Mouse (Mus musculus): ENCODE results near the gene St7. TPM values are rescaled to one million over a fixed set of nuclear protein-coding genes. Genes with fewer than 3 reads are reported as not detected.
"Not testable (repeated sequence)": the region's sequence is repeated elsewhere in the genome, so short reads cannot be mapped to it uniquely, and the experiment has no call there.

Gene St7
- polyA plus RNA-seq, 1 experiment from 2014 or later = 23.8 TPM

- Histone ChIP-seq H3K4me1 (no peaks in the 10 kb centered on the region), H3K27me3 (ENCODE audit: low read depth, poor library complexity, severe bottlenecking) (no peaks in the 10 kb centered on the region), H3K36me3 (no peaks in the 10 kb centered on the region; the same call in 1 of the 2 replicates), H3K4me3 (no peak overlapping the region), H3K9me3 (replicated peaks) (peaks cover 8% of the 10 kb centered on the region), H3K27ac (replicated peaks) (no peak overlapping the region)
- DNase-seq (ENCODE audit: low spot score) = no peak
- WGBS = 93% methylated on average over 8 of the region's 8 CpGs
Measured at GRCm38 (mm10) chr6:17681810-17682209, 10.9 kb upstream of the St7 start.

- no peaks in the 10 kb centered on the region for H3K9me3 ChIP-seq (replicated peaks)
- H3K4me3 ChIP-seq = no peak overlapping the region
- H3K27me3 ChIP-seq (ENCODE audit: low read depth, poor library complexity, severe bottlenecking) = peaks cover 4% of the 10 kb centered on the region; the same call in 1 of the 2 replicates
- no peaks in the 10 kb centered on the region for H3K36me3 ChIP-seq
- H3K27ac ChIP-seq (replicated peaks) = no peak overlapping the region
- 92% methylated on average over 5 of the region's 5 CpGs for WGBS
- H3K4me1 ChIP-seq = peaks cover 3% of the 10 kb centered on the region; the same call in 1 of the 2 replicates
- DNase-seq (ENCODE audit: low spot score) = no peak
Measured at GRCm38 (mm10) chr6:17688676-17689075, 4.1 kb upstream of the St7 start.

GRCm38 (mm10) chr6:17693726-17694549 lies 1.2 kb downstream of the St7 start:
- Histone ChIP-seq H3K36me3 (0 out of 2 replicates have a peak, but pooled peaks cover 5% of the 10 kb centered on the region), H3K27ac (replicated peaks) (peak overlapping the region; percentile 94), H3K4me1 (peaks cover 23% of the 10 kb centered on the region), H3K27me3 (ENCODE audit: low read depth, poor library complexity, severe bottlenecking) (peaks cover 4% of the 10 kb centered on the region; the same call in 1 of the 2 replicates), H3K9me3 (replicated peaks) (no peaks in the 10 kb centered on the region), H3K4me3 (peak overlapping the region; percentile 85)
- WGBS = under 1% methylated on average over 71 of the region's 97 CpGs
- DNase-seq (ENCODE audit: low spot score) = peak; percentile 77

- Histone ChIP-seq H3K27ac (replicated peaks) (peak overlapping the region; percentile 94), H3K4me3 (peak overlapping the region; percentile 85)
- WGBS = 0% methylated on average over 45 of the region's 46 CpGs
Measured at GRCm38 (mm10) chr6:17694550-17694951, 1.8 kb downstream of the St7 start.

GRCm38 (mm10) chr6:17696321-17696734 lies 3.6 kb downstream of the St7 start:
- peaks cover 26% of the 10 kb centered on the region for H3K4me1 ChIP-seq
- WGBS = 55% methylated on average over 5 of the region's 5 CpGs
- no peak overlapping the region for H3K27ac ChIP-seq (replicated peaks)
- H3K9me3 ChIP-seq (replicated peaks) = no peaks in the 10 kb centered on the region
- H3K36me3 ChIP-seq = 0 out of 2 replicates have a peak, but pooled peaks cover 5% of the 10 kb centered on the region
- H3K27me3 ChIP-seq (ENCODE audit: low read depth, poor library complexity, severe bottlenecking) = peaks cover 4% of the 10 kb centered on the region; the same call in 1 of the 2 replicates
- peak; percentile 56 for DNase-seq (ENCODE audit: low spot score)
- no peak overlapping the region for H3K4me3 ChIP-seq

More at GRCm38 (mm10) chr6:17694550-17694951, 1.8 kb downstream of the St7 start:
- Histone ChIP-seq H3K4me1 (peaks cover 23% of the 10 kb centered on the region), H3K27me3 (ENCODE audit: low read depth, poor library complexity, severe bottlenecking) (peaks cover 4% of the 10 kb centered on the region; the same call in 1 of the 2 replicates), H3K9me3 (replicated peaks) (no peaks in the 10 kb centered on the region), H3K36me3 (0 out of 2 replicates have a peak, but pooled peaks cover 5% of the 10 kb centered on the region)
- DNase-seq (ENCODE audit: low spot score) = peak; percentile 69

GRCm38 (mm10) chr6:17700936-17701612 lies 8.3 kb downstream of the St7 start:
- H3K27me3 ChIP-seq (ENCODE audit: low read depth, poor library complexity, severe bottlenecking) = no peaks in the 10 kb centered on the region
- 75% methylated on average over 7 of the region's 7 CpGs for WGBS
- no peaks in the 10 kb centered on the region for H3K9me3 ChIP-seq (replicated peaks)
- no peak overlapping the region for H3K27ac ChIP-seq (replicated peaks)
- H3K4me1 ChIP-seq = peaks cover 9% of the 10 kb centered on the region
- no peak overlapping the region for H3K4me3 ChIP-seq
- DNase-seq (ENCODE audit: low spot score) = no peak
- 0 out of 2 replicates have a peak, but pooled peaks cover 5% of the 10 kb centered on the region for H3K36me3 ChIP-seq

GRCm38 (mm10) chr6:17704038-17704437 lies 11.3 kb downstream of the St7 start:
- not testable (repeated sequence) for H3K4me1 ChIP-seq; H3K4me3 ChIP-seq; H3K27ac ChIP-seq (replicated peaks); H3K27me3 ChIP-seq (ENCODE audit: low read depth, poor library complexity, severe bottlenecking); DNase-seq (ENCODE audit: low spot score); H3K36me3 ChIP-seq; H3K9me3 ChIP-seq (replicated peaks)
- WGBS = 73% methylated on average over 1 of the region's 1 CpGs

GRCm38 (mm10) chr6:17705973-17706372 lies 13.2 kb downstream of the St7 start:
- no peaks in the 10 kb centered on the region for H3K27me3 ChIP-seq (ENCODE audit: low read depth, poor library complexity, severe bottlenecking)
- 96% methylated on average over 3 of the region's 3 CpGs for WGBS
- no peak overlapping the region for H3K4me3 ChIP-seq
- H3K9me3 ChIP-seq (replicated peaks) = no peaks in the 10 kb centered on the region
- H3K4me1 ChIP-seq = peaks cover 3% of the 10 kb centered on the region; the same call in 1 of the 2 replicates
- no peak overlapping the region for H3K27ac ChIP-seq (replicated peaks)
- DNase-seq (ENCODE audit: low spot score) = no peak
- H3K36me3 ChIP-seq = no peaks in the 10 kb centered on the region

- H3K4me3 ChIP-seq = no peak overlapping the region
- no peaks in the 10 kb centered on the region for H3K36me3 ChIP-seq
- H3K27me3 ChIP-seq (ENCODE audit: low read depth, poor library complexity, severe bottlenecking) = no peaks in the 10 kb centered on the region
- no peak for DNase-seq (ENCODE audit: low spot score)
- WGBS = 90% methylated on average over 7 of the region's 7 CpGs
- H3K4me1 ChIP-seq = peaks cover 17% of the 10 kb centered on the region
- no peak overlapping the region for H3K27ac ChIP-seq (replicated peaks)
- H3K9me3 ChIP-seq (replicated peaks) = no peaks in the 10 kb centered on the region
Measured at GRCm38 (mm10) chr6:17718978-17719377, 26.2 kb downstream of the St7 start.

- WGBS = 96% methylated on average over 5 of the region's 5 CpGs
- H3K27me3 ChIP-seq (ENCODE audit: low read depth, poor library complexity, severe bottlenecking) = no peaks in the 10 kb centered on the region
Measured at GRCm38 (mm10) chr6:17719423-17719822, 26.7 kb downstream of the St7 start.

GRCm38 (mm10) chr6:17720022-17720421 lies 27.3 kb downstream of the St7 start:
- Histone ChIP-seq H3K27me3 (ENCODE audit: low read depth, poor library complexity, severe bottlenecking) (no peaks in the 10 kb centered on the region), H3K36me3 (no peaks in the 10 kb centered on the region), H3K4me3 (no peak overlapping the region), H3K27ac (replicated peaks) (no peak overlapping the region), H3K4me1 (peaks cover 17% of the 10 kb centered on the region), H3K9me3 (replicated peaks) (no peaks in the 10 kb centered on the region)
- no peak for DNase-seq (ENCODE audit: low spot score)
- WGBS = 86% methylated on average over 6 of the region's 6 CpGs

More at GRCm38 (mm10) chr6:17719423-17719822, 26.7 kb downstream of the St7 start:
- DNase-seq (ENCODE audit: low spot score) = no peak
- Histone ChIP-seq H3K27ac (replicated peaks) (no peak overlapping the region), H3K4me3 (no peak overlapping the region), H3K36me3 (no peaks in the 10 kb centered on the region), H3K4me1 (peaks cover 17% of the 10 kb centered on the region), H3K9me3 (replicated peaks) (no peaks in the 10 kb centered on the region)

- DNase-seq (ENCODE audit: low spot score) = no peak
- H3K27me3 ChIP-seq (ENCODE audit: low read depth, poor library complexity, severe bottlenecking) = no peaks in the 10 kb centered on the region
- WGBS = 33% methylated on average over 5 of the region's 5 CpGs
Measured at GRCm38 (mm10) chr6:17721706-17722105, 29.0 kb downstream of the St7 start.

More at GRCm38 (mm10) chr6:17721706-17722105, 29.0 kb downstream of the St7 start:
- peaks cover 17% of the 10 kb centered on the region for H3K4me1 ChIP-seq
- H3K27ac ChIP-seq (replicated peaks) = no peak overlapping the region
- H3K4me3 ChIP-seq = no peak overlapping the region
- H3K36me3 ChIP-seq = no peaks in the 10 kb centered on the region
- no peaks in the 10 kb centered on the region for H3K9me3 ChIP-seq (replicated peaks)

All from midbrain, embryonic 10.5 days (tissue).